Mouse (Mus musculus) cerebellum, adult 2 months (tissue): ENCODE measurements around the gene Etnppl.

Experiments
- CTCF ChIP-seq: fragments of 200-500 bp; IDR thresholded peaks from 2 replicates; pipeline ENCODE4 v1.5.1; 2011; ENCODE audit warnings: low read depth, mild to moderate bottlenecking, control low read depth, low read length, moderate library complexity, borderline replicate concordance; ENCODE audit not compliant: insufficient read depth
- POLR2A ChIP-seq: fragments of 200-500 bp; IDR thresholded peaks from 2 replicates; pipeline ENCODE4 v1.6.1; 2011; ENCODE audit warnings: low read length, control low read depth, borderline replicate concordance; ENCODE audit not compliant: insufficient read depth

GRCm38 (mm10) chr3:130662496-130662895 is 45.2 kb downstream of the Etnppl start:
- TF ChIP-seq CTCF (no peak), POLR2A (no peak)
